Mouse (Mus musculus) bone marrow, adult 2 months (tissue): ENCODE results near the gene Per1.

Experiments used
- CTCF ChIP-seq: fragments of 200-500 bp; IDR thresholded peaks from 2 replicates; pipeline ENCODE4 v1.5.1; 2011; ENCODE audit warnings: low read length, control low read depth; ENCODE audit not compliant: control insufficient read depth, insufficient read depth
- POLR2A ChIP-seq: fragments of 200-500 bp; IDR thresholded peaks from 2 replicates; pipeline ENCODE4 v1.6.1; 2011; ENCODE audit warnings: low read depth, mild to moderate bottlenecking, control low read depth, low read length, borderline replicate concordance; ENCODE audit not compliant: control insufficient read depth

DNA sequence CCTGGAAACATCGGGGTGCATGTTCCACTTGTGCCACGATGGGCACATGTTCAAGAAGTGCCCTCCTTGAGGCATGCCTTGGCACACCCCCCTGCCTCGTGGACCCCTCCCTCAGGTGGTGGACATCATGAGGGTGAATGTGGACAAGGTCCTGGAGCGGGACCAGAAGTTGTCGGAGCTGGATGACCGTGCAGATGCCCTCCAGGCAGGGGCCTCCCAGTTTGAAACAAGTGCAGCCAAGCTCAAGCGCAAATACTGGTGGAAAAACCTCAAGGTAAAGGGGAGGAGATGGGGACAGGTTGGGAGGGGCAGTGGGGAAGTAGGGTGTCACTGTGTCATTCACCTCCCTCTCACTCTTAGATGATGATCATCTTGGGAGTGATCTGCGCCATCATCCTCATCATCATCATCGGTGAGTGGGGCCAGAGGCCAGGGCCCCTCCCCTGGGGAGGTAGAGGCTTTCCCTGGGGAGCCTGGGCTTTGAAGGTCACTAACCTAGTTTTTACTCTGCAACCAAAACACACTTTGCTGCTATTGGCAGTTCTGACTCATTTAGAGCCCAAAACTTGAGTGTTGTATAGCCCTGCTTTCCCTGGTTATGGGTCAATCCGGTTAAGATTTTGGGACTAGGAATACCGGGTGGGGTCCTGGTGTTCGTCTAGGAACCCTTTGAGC lies 5.3 kb upstream of the Per1 start:
- TF ChIP-seq CTCF (no peak), POLR2A (no peak)
